Mouse (Mus musculus) stomach, postnatal 0 days (tissue): ENCODE data around the gene Defb35.

Source experiments
- CTCF ChIP-seq: IDR thresholded peaks from 2 replicates; pipeline ENCODE4 v1.5.1; 2016; ENCODE audit warnings: antibody characterized with exemption, low read depth, mild to moderate bottlenecking, moderate library complexity
- EP300 ChIP-seq: optimal IDR thresholded peaks from 2 replicates; pipeline ENCODE3; 2016; ENCODE audit warnings: antibody characterized with exemption

GRCm38 (mm10) chr8:21912554-21912953 lies 25.6 kb upstream of the Defb35 start:
- TF ChIP-seq CTCF (no peak), EP300 (no peak)
